Mouse (Mus musculus) ovary, postnatal 10 days (tissue): ENCODE measurements around the gene Usp35.

Experiments
- DNase-seq: peaks from one replicate; pipeline ENCODE4 v3.0.0; 2022; ENCODE audit warnings: low spot score

Usp35 gene

DNA sequence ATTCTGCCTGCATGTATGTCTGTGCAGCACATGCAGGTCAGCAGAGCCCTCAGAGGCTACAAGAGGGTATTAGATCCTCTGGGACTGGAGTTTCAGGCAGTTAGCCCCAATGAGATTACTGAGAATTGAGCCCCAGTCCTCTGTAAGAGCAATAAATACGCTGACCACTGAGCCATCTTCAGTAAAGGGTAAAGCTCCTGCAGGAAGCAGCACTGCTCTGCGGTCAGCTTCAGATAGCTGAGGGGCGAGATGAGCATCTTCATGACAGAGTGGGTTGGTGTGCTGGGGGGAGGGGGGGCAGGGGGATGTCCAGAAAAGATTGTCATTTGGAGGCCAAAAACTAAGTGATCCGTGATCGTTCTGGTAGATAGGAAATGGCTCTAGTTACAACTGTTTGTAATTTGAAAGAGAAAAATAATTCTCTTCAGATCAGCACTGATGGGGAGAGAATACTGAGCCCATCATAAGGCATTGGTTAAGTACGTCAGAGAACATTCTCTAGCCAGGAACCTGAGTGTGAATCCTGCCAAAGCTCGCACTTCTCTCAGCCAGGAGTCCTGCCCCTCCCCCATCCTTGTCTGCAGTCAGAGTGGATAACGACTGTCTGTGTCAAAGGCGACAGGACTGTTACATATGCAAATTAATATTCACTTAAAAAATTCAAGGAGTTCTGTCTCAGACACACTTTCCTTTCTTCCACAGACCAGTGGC is 14.4 kb upstream of the Usp35 start:
- DNase-seq, result no peak

DNA sequence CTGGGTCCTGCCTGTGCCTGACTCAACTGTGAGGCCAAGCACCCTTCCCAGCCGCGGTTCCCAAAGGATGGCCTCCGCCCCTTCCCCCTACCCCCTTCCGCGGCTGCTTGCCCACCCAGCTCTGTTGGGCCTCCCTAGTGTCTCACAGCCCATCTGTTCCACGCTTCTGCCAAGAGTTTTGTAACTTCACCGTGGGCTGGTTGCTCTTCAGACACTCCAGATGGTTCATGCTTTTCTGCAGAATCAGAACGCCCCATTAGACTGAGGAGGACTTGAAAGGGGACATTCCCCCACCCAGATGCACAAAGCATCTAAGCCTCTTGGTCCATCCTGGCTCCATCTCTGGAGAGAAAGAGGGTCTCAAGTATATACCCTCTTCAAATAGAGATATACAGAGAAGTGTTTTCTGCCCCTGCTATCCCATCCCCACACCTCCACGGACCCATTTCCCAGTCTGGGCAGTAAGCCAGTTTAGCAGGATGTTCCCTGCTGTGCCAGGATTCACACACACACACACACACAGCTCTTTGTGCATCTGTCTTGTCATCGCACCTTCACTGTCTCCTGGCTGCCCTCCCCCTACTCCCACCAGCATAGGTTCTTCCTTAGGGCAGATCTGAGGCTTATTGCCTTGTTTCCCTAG is 13.5 kb upstream of the Usp35 start:
- no peak for DNase-seq

DNA sequence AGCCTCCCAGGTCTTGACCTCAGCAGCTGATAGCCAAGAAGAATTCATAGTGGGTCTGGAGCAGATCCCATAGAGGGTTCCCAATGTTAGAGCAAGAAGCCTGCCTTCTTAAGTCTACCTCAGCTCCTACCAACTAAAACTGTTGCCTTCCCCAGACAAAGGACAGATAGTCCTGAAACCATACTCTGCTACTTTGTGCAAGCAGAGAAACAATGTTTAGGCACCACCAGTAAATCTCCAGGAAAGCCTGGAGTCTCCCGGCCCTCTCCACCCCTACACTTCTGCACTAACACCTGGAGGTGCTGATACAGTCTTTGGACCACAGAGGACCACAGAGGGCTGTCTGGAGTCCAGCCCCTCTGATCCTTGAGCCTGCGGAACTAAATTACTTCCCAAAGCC is 12.8 kb upstream of the Usp35 start:
- no peak for DNase-seq

DNA sequence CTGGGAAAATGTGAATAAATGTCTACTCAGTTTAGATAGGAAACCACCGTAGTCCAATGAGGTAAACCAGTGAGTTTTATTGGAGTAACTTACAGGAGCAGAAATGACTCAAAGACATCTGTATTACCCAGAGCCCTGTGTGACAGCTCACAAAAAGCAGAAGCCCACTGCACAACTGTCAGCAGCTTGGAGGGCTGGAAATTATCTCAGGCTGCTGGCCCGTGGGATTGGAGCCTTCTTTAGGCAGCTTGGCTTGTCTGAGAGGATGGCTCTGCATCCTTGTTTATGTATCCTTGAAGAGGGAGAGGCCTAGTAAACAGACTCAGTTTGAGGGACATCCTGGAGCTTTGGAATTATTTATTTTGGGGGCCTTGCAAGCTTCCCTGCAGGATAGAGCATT is 11.1 kb upstream of the Usp35 start:
- DNase-seq, result no peak

DNA sequence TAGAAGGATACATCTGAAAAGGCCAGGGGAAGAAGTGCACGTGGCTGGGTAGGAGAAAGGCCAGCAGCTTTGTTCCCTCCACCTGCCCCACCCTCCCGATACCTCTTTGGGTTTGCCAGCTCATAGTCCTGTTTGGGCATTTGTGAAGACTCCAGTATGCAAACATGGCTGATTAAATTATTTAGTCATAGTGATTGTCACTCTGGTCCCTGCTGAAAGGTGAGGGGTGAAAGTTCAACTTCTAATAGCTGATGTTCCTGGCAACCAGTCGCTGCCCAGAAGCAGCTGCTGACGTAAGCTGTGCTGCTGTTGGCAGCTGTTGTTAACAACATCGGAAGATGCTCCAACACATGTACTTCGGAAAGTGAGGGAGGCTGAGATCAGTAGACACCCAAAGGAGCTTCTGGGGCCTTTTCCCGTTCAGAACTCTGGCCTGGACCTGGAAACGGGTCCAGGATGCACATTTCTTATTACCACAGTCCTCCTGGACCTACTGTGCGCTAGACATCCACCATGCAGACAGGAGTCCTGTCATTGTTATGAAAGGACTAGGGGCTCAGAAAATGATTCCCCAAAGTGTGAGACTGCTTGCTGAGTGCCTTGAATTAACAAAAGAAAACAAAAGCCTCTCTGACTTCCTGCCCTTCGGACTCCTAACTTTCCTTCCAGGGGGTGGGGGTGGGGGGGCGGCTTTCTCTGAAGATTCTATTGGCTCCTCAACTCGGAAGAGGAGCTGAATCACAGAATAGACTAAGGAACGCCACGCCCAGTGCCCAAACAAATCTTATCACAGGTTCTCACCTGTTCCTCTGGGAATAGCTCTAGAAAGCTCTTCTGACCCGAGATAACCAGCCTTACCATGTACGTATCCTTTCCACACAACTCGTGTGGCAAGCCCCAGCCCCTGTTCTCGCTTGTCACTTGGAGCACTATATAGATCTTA is 9.4 kb upstream of the Usp35 start:
- no peak for DNase-seq

DNA sequence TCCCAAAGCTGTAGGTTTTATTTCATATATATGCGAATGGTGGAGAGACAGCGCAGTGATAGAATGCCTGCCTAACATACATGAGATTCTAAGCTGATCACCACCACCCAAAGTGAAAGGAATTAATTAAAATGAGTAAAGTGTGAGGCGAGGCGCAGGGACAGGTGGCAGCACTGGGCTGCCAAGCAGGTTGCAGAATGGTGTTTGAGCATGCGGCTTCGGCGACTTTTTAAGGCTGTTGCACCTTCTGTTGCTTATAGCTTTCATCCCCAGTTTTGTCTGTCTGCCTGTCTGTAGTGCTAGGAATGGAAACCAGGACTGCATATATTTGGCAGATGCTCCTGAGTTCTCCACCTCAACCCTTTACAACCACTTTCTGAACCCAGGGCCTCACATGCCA is 7.8 kb upstream of the Usp35 start:
- DNase-seq, result no peak

DNA sequence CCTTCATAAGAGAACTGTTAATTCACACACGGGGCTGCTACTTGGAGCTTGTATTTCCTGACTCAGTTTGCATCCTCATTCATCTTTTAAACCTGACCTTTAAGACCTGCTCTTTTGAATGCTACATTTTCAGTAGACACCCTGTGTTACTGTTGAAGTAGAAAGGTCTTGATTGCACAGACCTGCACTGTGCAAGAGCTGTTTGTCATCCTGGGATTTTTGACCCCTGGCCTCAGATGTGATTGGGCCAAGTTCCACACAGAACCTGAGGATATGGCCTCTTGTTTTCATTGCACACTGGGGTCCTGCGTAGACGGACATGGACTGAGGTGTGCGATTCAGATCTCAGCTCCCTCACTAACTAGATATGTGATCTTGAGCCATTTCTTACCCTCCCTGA is 6.8 kb upstream of the Usp35 start:
- DNase-seq, result no peak

DNA sequence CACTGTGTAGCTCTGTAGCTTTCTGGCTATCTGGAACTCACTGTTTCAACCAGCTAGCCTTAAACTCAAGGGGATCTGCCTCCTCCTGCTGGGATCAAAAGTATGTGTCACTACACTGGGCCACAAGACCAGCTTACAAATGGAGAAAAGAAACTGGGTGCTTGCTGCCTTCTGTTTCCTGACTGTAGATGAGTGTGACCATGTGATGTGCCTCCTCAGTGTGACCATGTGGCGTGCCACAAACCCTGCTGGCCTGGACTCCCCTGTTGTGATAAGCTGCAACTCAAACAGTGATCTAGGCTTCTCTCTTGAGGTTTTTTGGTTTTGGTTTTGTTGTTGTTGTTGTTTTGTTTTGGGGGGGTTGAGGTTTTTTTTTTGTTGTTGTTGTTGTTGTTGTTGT is 4.9 kb upstream of the Usp35 start:
- no peak for DNase-seq

DNA sequence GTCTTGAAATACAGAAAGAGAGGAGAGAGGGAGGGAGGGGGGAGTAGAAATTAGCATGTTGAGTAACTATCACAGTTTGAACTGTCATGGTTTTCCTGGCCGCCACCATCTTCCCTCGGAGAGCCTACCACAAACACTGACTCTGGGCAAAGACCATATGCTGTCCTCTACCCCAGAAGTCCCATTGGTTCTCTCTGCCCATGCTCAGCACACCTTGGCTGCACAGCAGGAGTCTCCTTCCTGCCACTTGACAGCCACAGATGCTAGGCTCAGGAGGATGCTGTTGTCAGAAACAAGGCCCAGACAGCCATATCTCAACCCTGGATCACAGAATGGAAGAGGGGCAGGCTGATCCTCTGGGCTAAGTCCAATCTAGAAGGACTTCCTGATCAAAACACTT is 2.6 kb upstream of the Usp35 start:
- DNase-seq, result no peak

DNA sequence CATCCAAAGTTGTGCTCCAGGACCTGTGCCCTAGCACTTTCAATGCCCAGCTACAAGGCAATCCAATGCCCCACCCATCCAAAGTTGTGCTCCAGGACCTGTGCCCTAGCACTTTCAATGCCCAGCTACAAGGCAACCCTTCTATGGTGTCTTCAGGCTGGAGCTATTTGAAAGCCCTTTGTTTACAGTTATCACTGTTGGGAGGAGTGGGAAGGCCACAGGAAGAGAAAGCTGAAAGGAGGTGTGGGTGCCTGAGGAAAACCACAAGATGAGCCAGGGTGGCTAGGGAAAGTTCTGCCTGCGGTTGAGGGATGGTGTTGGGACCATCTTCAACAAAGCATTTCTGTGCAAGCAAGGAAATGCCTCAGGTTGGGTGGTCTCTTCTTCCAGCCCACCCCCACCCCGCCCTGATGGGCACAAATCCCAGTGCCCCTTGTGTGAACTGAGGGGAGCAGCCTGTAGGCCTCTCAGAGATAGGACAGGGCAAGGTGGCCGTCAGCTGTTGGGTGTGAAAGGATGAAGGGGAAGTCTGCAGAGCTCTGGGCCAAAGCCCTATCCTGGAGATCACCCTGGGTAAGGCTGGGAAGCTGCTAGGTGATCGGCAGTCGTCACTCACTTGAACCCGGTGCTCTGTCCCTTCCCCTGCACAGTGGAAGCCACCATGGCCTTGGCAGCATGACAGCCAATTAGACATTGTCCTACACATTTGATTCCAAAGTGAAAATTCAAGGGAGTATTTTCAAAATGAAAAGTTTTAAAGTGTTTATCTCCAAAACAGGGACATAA is 1.5 kb upstream of the Usp35 start:
- no peak for DNase-seq

DNA sequence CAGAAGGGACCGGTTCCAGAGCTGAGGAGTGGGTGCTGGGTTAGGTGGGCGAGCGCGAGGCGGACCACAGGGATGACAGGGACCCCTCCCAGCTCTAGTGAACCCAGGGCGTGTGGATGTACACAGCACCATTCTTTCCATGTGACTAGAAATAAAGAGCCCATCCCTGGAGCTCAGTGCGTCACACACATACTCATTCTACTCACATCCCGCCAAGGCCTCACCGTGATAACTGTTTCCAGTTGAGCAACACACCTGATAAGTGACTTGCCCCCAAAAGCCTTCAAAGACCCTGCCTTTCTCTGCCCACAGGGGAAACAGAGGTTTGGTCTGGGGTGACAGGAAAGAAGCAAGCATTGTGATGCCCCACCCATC is 834 bp upstream of the Usp35 start:
- no peak for DNase-seq

DNA sequence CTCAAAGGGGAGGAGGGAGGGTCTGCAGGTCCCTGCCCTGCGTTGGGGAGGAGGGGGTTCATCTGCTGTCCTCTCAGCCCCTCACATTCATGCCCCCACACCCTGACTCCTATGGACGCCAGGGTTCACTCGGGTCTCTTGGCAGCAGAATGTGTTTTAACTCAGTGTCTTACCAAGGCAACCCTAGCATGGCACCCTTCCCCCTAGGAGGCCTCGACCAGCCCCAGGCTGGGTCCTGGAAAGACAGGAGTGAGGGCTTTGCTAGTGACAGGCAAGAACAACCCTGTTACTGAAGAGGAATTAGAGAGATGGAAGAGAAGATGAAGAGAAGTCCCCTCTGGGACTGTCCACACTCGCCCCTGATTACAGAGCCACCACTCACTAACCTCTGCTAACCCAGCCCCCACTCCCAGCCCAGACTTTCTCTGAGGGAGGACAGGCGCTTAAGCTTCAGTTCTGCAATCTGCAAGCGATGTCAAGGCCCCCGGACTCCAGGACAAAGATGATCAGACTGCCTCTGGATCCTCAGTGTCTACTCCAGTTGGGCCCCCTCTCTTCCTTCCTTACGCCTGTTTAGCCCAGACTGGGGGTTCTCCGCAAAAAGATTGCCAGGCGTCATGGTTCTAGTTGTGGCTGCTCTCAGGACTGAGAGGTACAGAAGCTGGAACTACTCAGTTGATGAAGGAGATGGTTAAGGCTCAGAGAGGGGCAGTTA is 732 bp downstream of the Usp35 start:
- DNase-seq, result no peak

DNA sequence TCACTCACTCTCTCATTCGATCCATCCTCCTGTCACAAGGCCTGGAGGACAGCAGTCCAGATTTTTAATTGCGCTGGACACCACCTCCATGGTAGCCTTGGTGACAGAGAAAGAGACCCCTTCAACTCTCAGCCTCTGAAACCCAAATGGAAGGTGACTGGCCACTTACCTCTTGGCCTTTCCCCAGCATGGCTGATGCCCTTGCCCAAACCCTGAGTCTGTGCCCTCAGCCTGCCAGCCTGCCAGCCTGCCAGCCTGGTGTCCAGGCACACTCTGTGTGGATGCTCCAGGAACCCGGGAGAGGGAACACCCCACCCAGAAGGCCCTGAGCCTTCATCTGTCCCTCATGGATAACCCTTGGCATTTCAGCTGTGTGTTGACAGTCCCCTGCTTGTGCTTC is 2.1 kb downstream of the Usp35 start:
- DNase-seq, result no peak

DNA sequence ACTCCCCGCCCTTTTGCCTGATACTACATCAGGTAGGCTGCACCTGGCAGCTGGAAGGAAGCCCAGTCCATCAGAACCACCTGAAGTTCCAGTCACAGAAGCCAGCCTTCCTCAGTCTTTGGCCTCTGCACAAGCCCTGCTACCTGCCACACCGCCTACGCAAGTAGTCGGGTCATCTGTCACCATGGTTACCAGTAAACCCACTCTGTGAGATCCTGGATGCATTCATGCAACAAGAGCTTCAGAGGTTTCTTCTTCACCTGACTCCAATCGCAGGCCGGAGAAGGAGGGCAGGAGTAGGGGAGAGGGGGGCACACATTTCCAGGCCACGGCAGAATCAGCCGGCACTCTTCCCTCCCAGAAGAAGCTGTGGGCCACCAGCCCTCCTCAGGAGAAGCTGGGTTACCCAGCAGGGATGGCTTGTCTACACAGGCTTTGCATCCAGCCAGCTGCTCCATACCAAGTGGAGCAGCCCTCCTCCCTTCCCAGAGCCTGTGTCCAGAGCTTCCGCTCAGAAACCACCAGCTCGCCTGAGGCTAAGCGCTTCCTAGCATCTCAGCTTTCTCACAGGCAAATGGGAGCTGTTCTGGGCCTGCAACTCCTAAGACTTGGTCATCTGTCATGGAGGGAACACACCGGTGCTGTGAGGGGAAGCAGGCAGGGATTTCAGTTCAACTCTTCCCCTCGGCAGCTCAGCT is 2.8 kb downstream of the Usp35 start:
- no peak for DNase-seq

DNA sequence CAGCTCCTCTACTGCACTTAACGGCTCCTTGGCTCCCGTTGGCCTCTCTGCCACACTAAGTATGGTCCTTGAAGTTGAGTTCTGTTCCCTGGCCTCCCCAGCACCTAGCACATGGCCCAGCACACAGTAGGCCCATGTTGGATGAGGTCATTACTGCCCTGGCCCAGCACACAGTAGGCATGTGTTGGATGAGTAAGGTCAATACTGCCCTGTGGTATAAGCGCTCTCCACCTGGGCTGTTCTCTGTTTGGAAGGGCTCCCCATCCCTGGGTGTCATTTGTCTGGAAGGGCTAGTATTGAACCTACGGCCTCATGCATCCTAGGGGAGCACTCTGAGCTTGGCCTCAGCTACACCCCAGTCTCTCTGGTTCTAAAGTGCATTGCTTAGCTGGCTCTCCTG is 4.4 kb downstream of the Usp35 start:
- DNase-seq, result no peak

DNA sequence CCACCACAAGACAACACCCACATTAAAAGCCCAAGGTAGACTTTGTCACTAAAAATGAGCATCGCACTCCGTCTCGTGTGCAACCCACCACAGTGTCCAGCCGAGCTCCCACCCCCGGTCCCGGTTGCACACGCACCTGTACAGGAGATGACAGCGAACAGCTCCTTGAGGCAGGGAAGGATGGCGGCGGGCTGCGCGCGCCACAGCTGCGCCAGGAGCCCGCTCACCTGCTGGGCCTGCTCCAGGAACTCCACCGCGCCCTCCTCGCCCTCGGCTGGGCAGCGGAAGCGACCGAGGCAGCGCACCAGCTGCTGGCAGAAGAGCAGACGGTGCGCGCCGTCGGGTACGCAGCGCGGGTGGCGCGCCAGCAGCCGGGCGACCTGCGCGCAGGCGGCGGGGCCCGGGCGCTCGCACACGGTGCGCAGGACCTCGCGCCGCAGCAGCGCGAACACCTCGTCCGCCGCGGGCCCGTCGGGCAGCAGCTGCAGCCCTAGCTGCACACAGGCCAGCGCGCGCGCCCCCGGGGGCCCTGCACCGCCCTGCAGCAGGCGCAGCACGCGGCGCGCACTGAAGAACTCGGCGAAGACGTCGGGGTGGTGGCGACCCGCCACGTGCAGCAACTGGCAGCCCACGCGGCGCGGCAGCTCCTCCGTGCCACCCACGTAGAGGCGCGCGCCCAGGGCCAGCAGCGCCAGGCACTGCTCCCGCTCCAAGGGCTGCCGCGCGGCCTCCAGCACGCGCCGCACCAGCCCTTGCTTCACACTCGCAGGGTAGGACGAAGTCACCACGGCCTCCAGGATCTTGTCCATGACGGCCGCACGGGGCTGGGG is 6.4 kb downstream of the Usp35 start:
- no peak for DNase-seq

DNA sequence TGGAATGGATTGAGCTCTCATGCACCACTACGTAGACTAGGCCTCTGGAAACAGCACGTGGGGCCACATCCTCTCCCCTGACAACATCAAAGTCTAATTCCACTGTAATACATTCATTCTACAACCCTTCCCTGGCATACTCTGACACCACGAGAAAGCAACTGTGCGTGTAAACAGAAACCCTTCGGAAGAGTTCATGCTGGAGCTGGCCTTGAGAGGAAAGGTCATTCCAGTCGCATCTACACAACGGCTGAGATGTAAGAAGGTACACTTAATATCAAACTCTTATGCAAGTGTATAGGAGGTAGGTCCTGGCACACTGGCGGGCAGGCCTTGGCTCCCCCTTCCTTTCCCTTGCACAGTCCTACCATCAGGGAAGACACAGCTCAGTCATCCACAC is 7.5 kb downstream of the Usp35 start:
- no peak for DNase-seq

DNA sequence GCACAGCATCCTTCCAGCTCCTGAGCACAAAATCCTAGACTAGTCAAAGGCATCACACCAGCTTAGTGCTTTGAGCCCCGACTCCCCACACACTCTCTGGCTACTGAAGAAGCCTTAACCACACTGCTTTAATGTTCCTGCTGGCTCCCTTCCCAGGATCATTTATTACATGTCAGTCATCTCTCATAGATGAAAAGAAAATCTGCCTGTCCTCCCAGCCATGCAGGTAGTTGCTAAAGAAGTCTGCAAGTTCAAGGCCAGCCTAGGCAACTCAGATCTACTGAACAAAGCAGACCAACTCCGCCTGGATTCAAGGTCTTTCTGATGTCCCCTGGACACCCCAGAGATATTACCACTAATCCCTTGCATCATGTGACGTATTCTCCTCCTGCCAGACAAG is 14.1 kb downstream of the Usp35 start:
- DNase-seq, result no peak

DNA sequence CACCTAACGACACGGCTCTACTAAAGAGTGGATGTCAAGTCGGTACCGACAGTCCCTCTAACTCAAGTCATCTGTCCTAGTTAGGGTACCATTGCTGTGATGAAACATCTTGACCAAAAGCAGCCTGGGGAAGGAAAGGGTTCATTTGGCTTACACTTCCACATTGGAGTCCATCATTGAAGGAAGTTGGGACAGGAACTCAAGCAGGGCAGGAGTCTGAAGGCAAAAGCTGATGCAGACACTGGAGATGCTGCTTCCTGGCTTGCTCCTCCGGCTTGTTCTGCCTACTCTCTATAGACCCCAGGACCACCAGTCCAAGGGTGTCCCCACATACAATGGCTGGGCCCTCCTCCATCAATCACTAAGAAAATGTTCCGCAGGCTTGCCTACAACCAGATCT is 16.2 kb downstream of the Usp35 start:
- DNase-seq, result no peak

DNA sequence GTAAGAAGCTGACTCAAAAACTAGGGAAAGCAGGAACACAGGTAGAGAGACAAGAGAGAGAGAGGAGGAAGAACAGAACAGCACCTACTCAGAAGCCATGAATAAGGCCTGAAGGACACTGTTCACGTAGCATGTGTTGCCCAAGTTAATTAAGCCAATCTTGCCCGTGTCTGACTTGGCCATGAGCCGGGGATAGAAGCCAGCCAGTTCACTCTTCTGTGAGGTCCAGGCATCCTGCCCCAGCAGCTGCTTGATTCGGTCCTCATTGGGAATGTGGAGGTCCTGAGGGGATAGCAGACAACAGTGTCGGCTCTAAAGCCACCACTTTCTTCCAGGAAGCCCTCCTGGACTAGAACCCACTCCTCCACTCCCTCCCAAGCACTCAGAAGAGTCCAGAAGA is 17.2 kb downstream of the Usp35 start:
- no peak for DNase-seq
